Mouse (Mus musculus): ENCODE results near the gene BC030867.

The BC030867 gene

DNA sequence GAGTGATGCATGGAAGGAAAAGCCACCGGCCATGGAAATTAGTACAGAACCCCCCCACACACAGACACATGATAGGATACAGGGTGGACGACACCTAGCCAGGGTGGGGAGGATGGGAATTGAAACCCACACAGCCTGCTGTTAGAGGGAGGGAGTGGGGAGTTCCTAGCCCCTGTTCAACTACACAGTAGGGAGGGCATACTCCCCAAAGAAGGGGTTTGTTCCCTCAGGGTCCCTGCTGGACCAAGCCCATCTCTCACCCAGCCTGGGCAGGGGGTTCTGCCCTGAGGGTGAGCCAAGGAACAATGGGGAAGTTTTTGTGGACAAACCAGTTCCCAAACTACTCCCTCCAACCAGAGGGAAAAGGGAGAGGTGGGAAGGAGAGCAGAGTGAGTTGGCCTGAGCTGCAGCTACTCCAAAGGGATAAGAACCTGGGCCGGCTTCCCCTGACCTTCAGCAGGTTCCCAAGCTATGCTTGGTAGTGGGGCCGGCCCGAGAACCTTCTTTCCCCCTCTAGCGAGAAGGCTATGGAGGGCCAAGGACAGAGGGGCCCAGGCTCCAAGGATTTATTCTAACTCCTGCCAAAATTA, 40.9 kb downstream of the BC030867 start:
- intact Hi-C loops (cut with DNase I): no loop called here

- intact Hi-C loops (cut with DNase I): no loop called here
Observed at GRCm38 (mm10) chr11:102290141-102290540, 41.5 kb downstream of the BC030867 start.

DNA sequence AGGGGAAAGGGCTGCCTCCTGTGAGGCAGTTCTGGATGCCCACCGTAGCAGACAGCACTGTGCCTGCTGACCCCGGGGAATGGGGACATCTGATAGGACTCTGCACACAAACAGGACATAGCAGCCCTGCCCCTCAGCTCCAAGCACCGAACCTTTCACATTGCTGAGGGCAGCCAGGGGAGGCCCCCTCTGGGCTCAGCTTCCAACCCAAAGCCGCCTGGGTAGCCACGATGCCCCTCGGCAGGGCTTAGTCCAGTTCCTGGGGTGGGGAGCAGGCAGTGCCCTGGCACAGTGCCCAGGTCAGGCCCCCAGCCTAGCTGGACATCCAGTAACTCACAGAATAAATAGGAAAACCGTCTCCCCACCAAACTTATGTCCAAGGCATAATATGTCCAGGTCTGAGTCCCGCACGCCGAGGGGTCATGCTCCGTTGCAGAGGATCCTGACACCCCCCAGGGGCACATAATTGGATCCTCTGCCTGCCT, 42.4 kb downstream of the BC030867 start:
- intact Hi-C loops (cut with DNase I): no loop called here

GRCm38 (mm10) chr11:102293971-102294370, 45.3 kb downstream of the BC030867 start:
- intact Hi-C loops (cut with DNase I): no loop called here

DNA sequence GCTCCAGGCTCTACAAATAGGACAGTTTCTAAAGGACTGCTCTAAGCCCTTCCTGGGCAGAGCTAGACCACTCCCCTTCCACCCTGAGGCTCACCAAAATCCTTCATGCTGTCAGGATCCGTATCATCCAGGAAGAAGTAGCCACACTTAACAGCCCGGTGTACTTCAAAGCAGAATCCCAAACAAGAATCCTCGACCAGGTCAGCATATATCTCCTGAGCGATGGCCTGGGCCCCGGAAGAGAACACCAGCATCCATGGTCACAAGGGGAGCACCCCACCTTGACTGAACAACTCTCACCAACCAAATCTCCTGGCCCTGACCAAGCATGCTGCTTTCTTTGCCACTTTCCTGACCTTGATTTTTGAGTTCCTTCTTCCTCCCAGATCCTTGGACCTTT, 45.7 kb downstream of the BC030867 start:
- intact Hi-C loops (cut with DNase I): no loop called here

DNA sequence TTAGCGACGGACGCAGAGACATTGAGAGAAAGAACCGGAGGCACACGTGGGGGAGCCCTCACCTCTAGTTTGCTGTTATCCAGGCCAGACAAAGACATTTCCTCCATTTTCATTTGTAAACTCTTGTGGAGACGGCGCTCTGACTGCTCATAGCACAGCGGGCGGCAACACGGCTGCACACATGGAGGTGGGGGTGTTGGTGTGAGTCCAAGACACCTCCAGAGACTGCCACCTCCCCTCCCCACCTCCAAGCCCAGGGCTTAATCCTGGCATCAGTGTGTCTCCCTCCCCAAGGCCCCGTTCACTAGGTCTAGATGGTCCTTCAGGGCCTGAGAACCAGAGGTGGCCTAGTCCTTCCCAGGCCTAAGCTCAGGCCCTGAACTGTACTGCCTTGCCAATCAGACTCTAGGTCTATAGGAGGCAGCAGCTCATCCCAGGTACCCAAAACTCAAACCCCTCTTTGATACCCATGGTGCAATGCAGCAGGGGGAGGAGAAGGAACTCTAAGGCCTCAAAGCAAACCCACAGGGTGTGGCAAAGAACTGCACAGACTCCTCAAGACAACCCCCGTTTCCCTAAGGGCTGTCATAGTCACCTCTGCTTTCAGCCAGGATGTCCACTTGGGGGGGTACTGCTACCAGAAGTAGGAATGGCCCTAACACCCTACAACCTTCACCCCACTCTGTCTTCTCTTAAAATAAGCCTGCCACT, 46.4 kb downstream of the BC030867 start:
- intact Hi-C loops (cut with DNase I): no loop called here

- intact Hi-C loops (cut with DNase I): no loop called here
Observed at GRCm38 (mm10) chr11:102295598-102296471, 47.2 kb downstream of the BC030867 start.

DNA sequence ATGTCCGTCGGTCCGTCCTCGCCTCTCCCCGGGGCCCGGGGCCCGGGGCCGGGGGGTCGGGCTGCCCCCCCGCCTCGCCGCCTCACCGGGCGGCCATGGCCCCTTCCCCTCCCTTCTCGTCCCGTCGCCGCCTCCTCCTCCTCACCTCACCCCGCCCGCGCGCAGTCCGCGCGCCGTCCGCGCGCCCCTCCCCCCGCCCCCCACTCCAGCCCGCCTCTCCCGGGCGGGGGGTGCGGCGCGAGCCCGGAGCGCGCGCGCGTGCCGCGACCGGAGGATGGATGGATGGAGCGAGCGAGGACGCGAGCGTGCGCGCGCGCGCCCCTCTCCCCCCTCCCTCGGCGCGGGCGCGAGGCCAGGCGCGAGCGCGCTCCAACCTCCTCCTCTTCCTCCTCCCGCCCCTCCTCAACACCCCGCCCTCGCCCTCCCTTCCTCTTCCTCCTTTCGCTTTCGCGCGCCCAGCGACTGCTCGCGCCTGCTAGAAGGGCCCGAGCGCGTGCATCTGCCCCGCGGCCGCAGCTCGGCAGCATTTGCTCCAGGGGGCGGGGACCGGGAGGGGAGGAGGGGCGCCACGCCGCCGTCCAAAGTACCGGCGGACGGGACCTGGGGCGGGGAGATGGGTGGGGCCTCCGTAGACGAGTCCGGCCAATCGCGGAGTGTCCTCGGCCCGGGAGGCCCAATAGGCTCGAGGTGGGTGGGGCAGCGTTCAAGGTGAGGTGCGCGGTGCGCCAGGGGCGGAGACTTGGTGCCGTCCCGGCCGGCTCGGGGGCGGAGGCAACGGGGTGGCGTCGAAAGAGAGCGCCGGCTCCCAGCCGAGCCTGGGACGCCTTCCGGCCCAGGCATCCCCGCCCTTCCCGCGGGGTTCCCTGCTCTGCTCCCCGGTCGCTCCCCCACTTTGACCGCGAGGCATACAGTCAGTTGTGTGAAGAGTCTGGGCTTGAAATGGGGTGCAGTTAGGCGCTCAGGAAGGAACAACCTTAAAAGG, 48.1 kb downstream of the BC030867 start, which contains the start of gene Atxn7l3:
Gene Atxn7l3 (minus strand): TSS at position 141 of the 982 bp plus-strand sequence.
- intact Hi-C loops (cut with DNase I): no loop called here

DNA sequence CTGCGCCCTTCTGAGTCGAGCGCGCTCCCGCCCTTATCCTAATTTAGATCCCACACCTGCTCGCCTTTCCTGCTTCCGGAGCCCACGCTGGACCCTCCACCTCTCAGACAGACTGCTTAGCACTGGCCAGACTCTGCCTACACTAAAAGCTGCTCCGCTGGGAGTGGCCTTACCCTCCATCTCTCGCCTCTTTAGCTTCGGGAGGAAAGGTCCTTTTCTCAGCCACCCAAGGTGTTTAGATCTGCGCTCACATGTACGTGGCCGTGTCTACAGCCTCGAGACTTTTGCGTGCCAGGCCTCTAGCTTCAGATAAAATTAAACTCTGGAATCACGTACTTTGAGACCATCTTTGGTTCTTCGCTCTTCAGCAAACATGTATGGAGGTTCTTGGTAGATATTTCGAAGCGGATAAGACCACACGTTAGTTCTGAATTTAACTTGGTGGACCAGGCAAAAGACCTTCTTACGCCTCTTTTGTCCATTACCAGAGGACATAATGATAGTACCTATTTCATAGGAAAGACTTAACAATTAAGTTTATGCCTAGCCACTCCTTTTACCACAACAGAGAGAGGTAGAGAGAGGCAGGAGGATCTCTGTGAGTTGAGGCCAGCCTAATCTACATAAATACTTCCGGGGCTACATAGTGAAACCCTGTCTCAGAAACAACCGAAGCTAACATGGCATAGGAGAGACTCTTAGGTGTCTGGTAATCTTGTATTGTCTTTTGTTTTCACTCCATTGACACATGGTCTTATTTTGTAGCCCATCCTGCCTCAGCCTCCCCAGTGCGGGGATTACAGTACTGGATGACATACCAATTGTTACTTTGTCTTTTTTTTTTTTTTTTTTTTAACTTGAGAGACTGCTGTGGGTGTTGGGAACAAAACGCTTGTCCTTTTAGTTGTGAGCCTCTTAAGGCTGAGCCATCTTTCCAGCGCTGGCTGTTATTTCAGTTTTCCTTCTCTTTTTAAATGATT, 49.2 kb downstream of the BC030867 start:
- intact Hi-C loops (cut with DNase I): no loop called here

DNA sequence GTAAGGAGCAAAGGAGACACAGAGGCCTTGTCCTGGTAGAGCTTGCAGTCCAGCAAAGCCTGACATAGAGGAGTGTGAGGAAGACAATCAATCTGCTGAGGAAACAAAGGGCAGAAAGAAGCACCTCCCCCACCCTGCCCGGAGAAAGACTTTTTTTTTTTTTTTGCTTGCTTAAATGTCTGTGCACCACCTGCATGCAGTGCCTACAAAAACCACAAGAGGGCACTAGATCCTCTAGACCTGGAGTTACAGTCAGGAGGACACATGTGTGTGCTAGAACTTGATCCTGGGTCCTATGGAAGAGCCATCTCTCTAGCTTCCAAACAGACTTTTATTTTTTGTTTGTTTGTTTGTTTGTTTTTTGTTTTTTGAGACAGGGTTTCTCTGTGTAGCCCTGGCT, 51.2 kb downstream of the BC030867 start:
- intact Hi-C loops (cut with DNase I): no loop called here

GRCm38 (mm10) chr11:102304141-102304540, 55.5 kb downstream of the BC030867 start:
- intact Hi-C loops (cut with DNase I): no loop called here

DNA sequence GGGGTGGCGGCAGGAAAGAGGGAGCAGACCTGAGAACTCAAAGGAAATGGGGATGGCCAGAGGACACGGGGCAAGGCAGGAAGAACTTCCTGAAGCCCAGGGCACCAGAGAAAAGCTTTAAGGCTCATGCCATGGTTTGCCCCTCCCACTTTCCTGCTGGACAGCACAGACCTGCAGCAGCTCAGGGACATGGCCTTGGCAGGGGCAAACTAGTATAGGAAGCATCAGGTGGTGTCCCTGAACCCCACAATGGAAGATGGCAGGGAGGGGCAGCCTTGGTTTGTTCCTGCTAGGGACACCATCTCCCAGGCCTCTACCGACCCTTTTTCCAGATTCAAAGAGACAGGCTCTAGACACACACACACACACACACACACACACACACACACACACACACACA, 56.7 kb downstream of the BC030867 start:
- intact Hi-C loops (cut with DNase I): no loop called here

- intact Hi-C loops (cut with DNase I): loop anchor here (2.0 kb wide), 2 partner anchors 103 to 127 kb away; no protein-coding TSS in a partner anchor
Observed at GRCm38 (mm10) chr11:102308104-102308503, 59.4 kb downstream of the BC030867 start.

GRCm38 (mm10) chr11:102308979-102309378, 60.3 kb downstream of the BC030867 start:
- intact Hi-C loops (cut with DNase I): loop anchor here (2.0 kb wide), 2 partner anchors 102 to 126 kb away; no protein-coding TSS in a partner anchor

DNA sequence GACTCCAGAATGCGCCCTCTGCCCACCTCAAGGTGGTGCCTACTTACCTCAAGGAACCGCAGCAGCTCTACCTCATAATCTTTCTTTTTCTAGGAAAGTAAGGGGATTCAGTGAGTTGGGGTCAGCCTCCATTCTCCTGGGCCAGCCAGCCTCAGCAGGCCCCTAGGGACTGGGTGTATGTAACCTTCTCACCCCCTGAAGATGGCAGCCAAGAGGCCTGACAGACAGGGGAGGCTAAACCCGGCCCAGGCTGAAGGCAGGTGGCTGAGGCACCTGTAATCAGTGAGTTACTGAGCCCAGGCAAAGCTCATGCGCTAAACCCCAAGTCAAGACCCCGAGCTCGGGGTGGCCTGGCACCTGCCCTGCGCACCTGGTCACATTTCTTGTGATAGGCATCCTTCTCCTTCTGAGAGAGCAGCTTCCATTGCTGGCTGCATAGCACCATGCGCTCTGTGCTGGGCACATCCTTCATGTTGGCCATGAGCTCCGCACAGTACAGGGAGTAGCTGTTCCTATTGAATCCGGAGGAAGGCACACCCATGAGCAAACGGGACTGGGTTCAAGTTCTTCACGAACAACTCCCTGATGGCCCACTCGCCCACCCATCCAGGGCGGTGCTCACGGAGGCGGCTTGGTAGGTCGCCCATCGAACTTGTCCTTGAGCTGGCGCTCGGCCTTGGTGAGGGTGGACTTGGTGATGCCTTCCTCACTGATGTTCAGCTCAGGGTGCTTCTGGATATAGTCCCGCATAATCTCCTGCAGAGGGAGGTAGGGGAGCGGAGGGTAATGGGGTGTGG, 61.3 kb downstream of the BC030867 start:
- intact Hi-C loops (cut with DNase I): loop anchor here (2.0 kb wide), 2 partner anchors 101 to 125 kb away; no protein-coding TSS in a partner anchor

DNA sequence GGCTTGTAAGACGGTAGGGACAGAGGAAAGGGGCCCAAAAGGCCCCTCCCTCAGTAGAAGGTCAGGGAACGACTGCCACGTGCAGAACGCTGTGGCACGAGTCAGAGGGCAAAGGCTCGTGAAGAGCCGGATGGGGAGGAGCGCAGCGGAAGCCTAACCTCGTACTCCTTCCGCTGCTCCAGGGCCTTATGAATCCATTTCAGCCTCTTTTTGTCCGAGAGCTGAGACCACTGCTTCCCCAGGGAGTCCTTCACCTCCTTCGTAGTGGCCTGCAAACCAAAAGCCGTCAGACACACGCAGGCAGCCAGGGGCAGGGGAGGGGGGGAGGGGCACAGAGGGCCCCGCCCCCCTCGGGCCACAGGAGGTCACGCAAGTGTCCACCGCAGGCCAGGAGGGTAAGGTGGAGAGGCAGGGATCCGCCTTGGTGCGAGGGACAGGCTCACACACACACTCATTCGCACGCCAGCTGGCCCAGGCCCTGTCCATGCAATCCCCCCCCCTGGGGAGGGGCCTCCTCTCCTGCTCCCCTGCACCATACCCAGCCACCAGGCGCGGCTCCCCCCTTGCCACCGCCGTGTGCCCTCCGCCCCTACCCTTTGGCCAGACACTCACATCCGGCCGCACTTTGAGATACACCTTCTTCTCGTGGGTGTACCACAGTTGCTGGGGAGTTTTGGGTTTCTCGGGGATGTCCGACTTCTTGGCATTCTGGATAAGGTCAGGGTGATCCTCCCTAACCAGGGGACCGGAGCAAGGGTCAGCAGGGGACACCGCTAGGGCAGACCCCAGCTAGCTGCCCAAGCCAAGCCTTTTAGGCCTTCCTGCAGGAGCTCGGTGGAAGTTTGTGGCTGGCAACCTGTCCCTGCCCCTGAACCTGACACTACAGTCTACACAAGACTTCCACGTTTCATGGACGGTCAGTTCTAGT, 62.4 kb downstream of the BC030867 start:
- intact Hi-C loops (cut with DNase I): no loop called here

DNA sequence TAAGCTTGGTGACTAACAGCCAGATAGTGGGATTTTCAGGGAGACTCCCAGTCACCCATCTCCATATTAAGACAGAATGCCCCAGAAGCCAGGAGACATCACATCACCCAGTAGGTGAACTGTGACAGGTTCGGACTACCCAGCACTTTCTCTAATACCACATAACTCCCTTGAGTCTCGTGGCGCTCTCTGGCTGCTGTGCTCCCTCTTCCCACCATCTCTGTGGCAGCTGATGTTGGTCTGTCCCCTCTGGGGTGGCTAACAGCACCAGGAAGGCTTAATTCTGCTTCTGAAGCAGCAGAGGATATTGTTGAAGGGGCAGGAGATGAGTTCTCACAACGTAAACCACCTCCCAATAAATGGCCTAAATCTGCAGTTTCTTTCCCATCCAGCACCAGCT, 63.3 kb downstream of the BC030867 start:
- intact Hi-C loops (cut with DNase I): no loop called here

All from adrenal gland (tissue).